Mouse (Mus musculus) T-helper 17 cell (primary cell): ENCODE measurements at regions not wholly inside any gene's neighbourhood (a gene's known extent, or its start where the extent isn't known, plus 50 kb on each side); places are given as distances from the start of the nearest gene placed in this dataset.

ENCODE experiments used
- in situ Hi-C, 2 experiments: fragments of 300-600 bp; cut with MboI, MseI; formaldehyde crosslinking; loops; 1 replicate in 1 of 2; 2 replicates in 1 of 2; pipeline ENCODE4 v1.15.1; 2025; ENCODE audit warnings: high pct_unique_total_duplicates in 2 of 2

- in situ Hi-C loops = no loop called here
Measured at GRCm38 (mm10) chr10:120616406-120617015, 140.2 kb upstream of the Hmga2 start.

GRCm38 (mm10) chr10:120612351-120612750 lies 136.1 kb upstream of the Hmga2 start:
- in situ Hi-C loops = no loop called here

GRCm38 (mm10) chr10:120610076-120610475 lies 133.8 kb upstream of the Hmga2 start:
- in situ Hi-C loops = no loop called here

- in situ Hi-C loops = no loop called here
Measured at GRCm38 (mm10) chr10:120604506-120604905, 128.2 kb upstream of the Hmga2 start.

GRCm38 (mm10) chr10:120603167-120603566 lies 126.9 kb upstream of the Hmga2 start:
- in situ Hi-C loops = no loop called here

- in situ Hi-C loops = no loop called here
Measured at GRCm38 (mm10) chr10:120600735-120601134, 124.5 kb upstream of the Hmga2 start.

GRCm38 (mm10) chr10:120599551-120599950 lies 123.3 kb upstream of the Hmga2 start:
- in situ Hi-C loops = no loop called here

- in situ Hi-C loops = no loop called here
Measured at GRCm38 (mm10) chr10:120597320-120597887, 121.1 kb upstream of the Hmga2 start.

GRCm38 (mm10) chr10:120595145-120595544 lies 118.9 kb upstream of the Hmga2 start:
- in situ Hi-C loops = no loop called here

GRCm38 (mm10) chr10:120593876-120594275 lies 117.6 kb upstream of the Hmga2 start:
- in situ Hi-C loops = no loop called here

GRCm38 (mm10) chr10:120589659-120590058 lies 113.4 kb upstream of the Hmga2 start:
- in situ Hi-C loops = loop anchor here in 1 of 2 experiments (5.0 to 10.0 kb wide), 2 partner anchors 113 to 285 kb away; no protein-coding TSS in a partner anchor

- in situ Hi-C loops = loop anchor here in 1 of 2 experiments (5.0 to 10.0 kb wide), 2 partner anchors 114 to 287 kb away; no protein-coding TSS in a partner anchor
Measured at GRCm38 (mm10) chr10:120587854-120588633, 111.8 kb upstream of the Hmga2 start.

- in situ Hi-C loops = loop anchor here in 1 of 2 experiments (5.0 to 10.0 kb wide), 2 partner anchors 115 to 288 kb away; no protein-coding TSS in a partner anchor
Measured at GRCm38 (mm10) chr10:120587179-120587578, 110.9 kb upstream of the Hmga2 start.

- in situ Hi-C loops = loop anchor here in 1 of 2 experiments (10.0 kb wide), 1 partner anchor 292 kb away; no protein-coding TSS in a partner anchor
Measured at GRCm38 (mm10) chr10:120582497-120582896, 106.2 kb upstream of the Hmga2 start.

GRCm38 (mm10) chr10:120581547-120581946 lies 105.3 kb upstream of the Hmga2 start:
- in situ Hi-C loops = loop anchor here in 1 of 2 experiments (10.0 kb wide), 1 partner anchor 293 kb away; no protein-coding TSS in a partner anchor

- in situ Hi-C loops = no loop called here
Measured at GRCm38 (mm10) chr10:120576886-120577285, 100.6 kb upstream of the Hmga2 start.

- in situ Hi-C loops = no loop called here
Measured at GRCm38 (mm10) chr10:120576148-120576547, 99.9 kb upstream of the Hmga2 start.

GRCm38 (mm10) chr10:120571340-120571739 lies 95.1 kb upstream of the Hmga2 start:
- in situ Hi-C loops = loop anchor here in 1 of 2 experiments (5.0 kb wide), 1 partner anchor 126 kb away; no protein-coding TSS in a partner anchor

- in situ Hi-C loops = loop anchor here in 1 of 2 experiments (5.0 kb wide), 2 partner anchors 291 to 309 kb away; no protein-coding TSS in a partner anchor
Measured at GRCm38 (mm10) chr10:120565992-120566391, 89.7 kb upstream of the Hmga2 start.

- in situ Hi-C loops = loop anchor here in 1 of 2 experiments (5.0 kb wide), 2 partner anchors 292 to 308 kb away; no protein-coding TSS in a partner anchor
Measured at GRCm38 (mm10) chr10:120564859-120565258, 88.6 kb upstream of the Hmga2 start.

- in situ Hi-C loops = no loop called here
Measured at GRCm38 (mm10) chr10:120563926-120564325, 87.7 kb upstream of the Hmga2 start.

GRCm38 (mm10) chr10:120561821-120562220 lies 85.6 kb upstream of the Hmga2 start:
- in situ Hi-C loops = no loop called here
